Mouse (Mus musculus) embryonic fibroblast, embryonic 13.5 days (primary cell): ENCODE data around the gene Casr.

Experiments
- CTCF ChIP-seq: IDR thresholded peaks from 2 replicates; pipeline ENCODE4 v1.5.1; 2011; ENCODE audit warnings: mild to moderate bottlenecking, control low read depth, low read length, moderate library complexity, borderline replicate concordance; ENCODE audit not compliant: insufficient read depth
- POLR2A ChIP-seq: IDR thresholded peaks from 2 replicates; pipeline ENCODE4 v1.6.1; 2011; ENCODE audit warnings: low read depth, mild to moderate bottlenecking, control low read depth, low read length, moderate library complexity

- TF ChIP-seq POLR2A, result no peak
- TF ChIP-seq CTCF, result no peak
Measured at GRCm38 (mm10) chr16:36469955-36470478, 91.9 kb downstream of the Casr start.
